Mouse (Mus musculus): ENCODE data around the gene Kng1. TPM values are rescaled to one million over a fixed set of nuclear protein-coding genes. Genes with fewer than 3 reads are reported as not detected.
"Not testable (repeated sequence)": the region's sequence is repeated elsewhere in the genome, so short reads cannot be mapped to it uniquely, and the experiment has no call there.

The Kng1 gene
- polyA plus RNA-seq, 1 experiment from 2014 or later: not detected

DNA sequence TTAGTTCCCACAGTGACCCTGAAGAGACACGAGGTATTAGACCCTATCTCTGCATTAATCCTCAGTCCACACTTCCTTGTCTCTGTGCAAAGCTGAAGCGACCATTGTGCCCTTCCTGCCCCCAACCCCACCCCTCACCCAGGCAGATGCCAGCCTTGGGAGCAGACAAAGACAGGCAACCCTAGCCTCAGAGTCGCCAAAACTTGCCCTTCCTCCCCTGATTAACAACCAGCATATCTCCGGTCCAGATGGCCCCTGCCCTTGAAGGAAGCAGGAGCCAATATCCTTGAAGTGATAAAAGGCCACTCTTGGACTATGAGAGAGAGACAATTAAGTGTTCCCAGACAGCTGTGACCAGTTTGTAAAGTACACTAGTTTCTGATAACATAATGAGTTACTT is 16.8 kb upstream of the Kng1 start:
- Histone ChIP-seq H3K27me3 (no peaks in the 10 kb centered on the region), H3K36me3 (no peaks in the 10 kb centered on the region), H3K4me3 (no peak overlapping the region), H3K4me2 (replicated peaks) (no peak overlapping the region), H3K9ac (no peak overlapping the region), H3K27ac (no peak overlapping the region), H3K4me1 (no peaks in the 10 kb centered on the region), H3K9me3 (no peaks in the 10 kb centered on the region)
- no peak for ATAC-seq (ENCODE audit: insufficient number of reproducible peaks, insufficient read depth, low FRiP score, low TSS enrichment)
- WGBS: 15% methylated on average over 4 of the region's 4 CpGs

DNA sequence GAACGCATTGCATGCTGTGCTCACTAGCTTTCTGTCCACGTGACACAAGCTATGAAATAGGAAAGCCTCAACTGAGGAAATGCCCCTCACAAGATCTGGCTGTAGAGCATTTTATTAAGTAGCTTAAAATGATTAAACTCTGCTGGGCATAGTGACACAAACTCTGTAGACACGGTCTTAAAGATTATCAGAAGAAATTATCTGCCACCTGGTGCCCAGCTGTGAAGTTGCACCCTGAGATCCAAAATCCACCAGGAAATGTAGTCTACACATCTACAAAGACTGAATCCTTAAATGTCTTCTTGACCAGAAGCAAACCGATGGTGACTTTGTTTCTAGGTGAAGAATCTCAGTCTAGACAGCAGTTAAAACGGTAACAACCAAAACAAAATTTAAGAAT is 11.3 kb upstream of the Kng1 start:
- Histone ChIP-seq H3K4me3 (no peak overlapping the region), H3K4me1 (no peaks in the 10 kb centered on the region), H3K27me3 (no peaks in the 10 kb centered on the region), H3K9me3 (no peaks in the 10 kb centered on the region), H3K9ac (no peak overlapping the region), H3K4me2 (replicated peaks) (no peak overlapping the region), H3K36me3 (no peaks in the 10 kb centered on the region), H3K27ac (no peak overlapping the region)
- no peak for ATAC-seq (ENCODE audit: insufficient number of reproducible peaks, insufficient read depth, low FRiP score, low TSS enrichment)
- 63% methylated on average over 5 of the region's 5 CpGs for WGBS

DNA sequence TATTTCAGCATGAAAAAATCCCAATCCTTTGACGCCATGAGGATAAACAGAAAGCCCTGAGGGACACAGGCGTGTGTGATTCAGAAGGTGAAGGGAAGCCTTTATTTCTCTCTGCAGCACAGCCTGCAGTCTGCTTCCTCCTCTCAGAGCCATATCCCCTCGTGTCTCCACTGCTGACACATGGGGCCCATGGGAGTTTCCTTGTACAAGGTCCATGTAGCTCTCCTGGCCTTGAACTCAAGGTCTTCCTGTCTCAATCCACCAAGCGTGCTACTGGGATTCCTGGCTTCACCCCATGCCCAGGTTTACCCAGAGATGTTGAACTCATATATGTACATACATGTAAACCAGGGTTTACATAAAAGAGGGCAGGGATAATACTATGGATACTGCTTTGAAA is 2.0 kb downstream of the Kng1 start:
- not testable (repeated sequence) for H3K4me3 ChIP-seq; H3K9ac ChIP-seq; H3K36me3 ChIP-seq; H3K4me2 ChIP-seq (replicated peaks); ATAC-seq (ENCODE audit: insufficient number of reproducible peaks, insufficient read depth, low FRiP score, low TSS enrichment); H3K9me3 ChIP-seq; H3K27me3 ChIP-seq; H3K4me1 ChIP-seq; H3K27ac ChIP-seq
- WGBS: 53% methylated on average over 4 of the region's 4 CpGs

DNA sequence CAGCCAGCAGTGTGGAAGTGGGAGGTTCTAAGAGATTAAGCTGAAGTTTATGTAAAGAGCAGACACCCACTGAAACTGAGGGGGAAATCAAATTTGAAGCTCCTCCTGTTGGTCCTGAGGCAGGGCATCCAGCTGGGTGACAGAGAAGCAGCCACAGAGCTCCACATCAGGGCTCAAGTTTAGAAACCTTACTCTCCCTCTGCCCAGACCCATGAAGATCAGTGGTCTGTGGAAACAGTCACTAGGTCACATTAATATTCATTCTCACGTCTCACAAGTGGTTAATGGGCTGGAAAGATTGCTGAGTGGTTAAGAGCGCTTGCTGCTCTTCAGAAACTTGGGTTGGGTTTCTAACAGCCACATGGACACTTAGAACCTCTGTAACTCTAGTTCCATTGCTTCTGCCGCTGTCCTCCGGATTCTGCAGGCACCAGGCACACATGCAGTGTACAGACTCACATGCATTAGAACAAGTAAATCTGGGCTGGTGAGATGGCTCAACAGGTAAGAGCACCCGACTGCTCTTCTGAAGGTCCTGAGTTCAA is 3.2 kb downstream of the Kng1 start:
- H3K27me3 ChIP-seq; H3K27ac ChIP-seq; H3K9me3 ChIP-seq; H3K4me1 ChIP-seq; H3K9ac ChIP-seq; H3K36me3 ChIP-seq; H3K4me2 ChIP-seq (replicated peaks); H3K4me3 ChIP-seq; ATAC-seq (ENCODE audit: insufficient number of reproducible peaks, insufficient read depth, low FRiP score, low TSS enrichment): not testable (repeated sequence)
- 88% methylated on average over 5 of the region's 5 CpGs for WGBS

DNA sequence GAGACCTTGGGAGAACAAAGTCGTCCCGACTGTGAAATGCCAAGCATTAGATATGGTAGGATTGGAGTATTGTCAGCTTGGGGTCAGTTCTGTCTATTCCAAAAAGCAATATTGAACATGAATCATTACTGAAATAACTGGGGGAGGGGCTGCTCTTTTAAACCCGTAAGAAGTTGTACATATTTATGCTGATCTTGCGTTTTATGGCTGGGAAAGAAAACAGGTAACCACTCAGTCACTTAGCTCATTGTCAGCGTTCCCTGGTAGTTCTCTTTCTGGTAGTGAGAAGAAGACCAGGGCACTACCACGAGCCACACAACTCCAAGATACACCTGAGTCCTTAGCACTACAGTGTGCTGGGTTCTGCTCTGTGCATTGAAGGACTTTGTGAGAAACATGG is 19.9 kb downstream of the Kng1 start:
- not testable (repeated sequence) for H3K4me1 ChIP-seq; H3K27me3 ChIP-seq; H3K27ac ChIP-seq; H3K4me3 ChIP-seq; H3K4me2 ChIP-seq (replicated peaks); ATAC-seq (ENCODE audit: insufficient number of reproducible peaks, insufficient read depth, low FRiP score, low TSS enrichment); H3K36me3 ChIP-seq; H3K9ac ChIP-seq; H3K9me3 ChIP-seq
- 80% methylated on average over 6 of the region's 6 CpGs for WGBS

DNA sequence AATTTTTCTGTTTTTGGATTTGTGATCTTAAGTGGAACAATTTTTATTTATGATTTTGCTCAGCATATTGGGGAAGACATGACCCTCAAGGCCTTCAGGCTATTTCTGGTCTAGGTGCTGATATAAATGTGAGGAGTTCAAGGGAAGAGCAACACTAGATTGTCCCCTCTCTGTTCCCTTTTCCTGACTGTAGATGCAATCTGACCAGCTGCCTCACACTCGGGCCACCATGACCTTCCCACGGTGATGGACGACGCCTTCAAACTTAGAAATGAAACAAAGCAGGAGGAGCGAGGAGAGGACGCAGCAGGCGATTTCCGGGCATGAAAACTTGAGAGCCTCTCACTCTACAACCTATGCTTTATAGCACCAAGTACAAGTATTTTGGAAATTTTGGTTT is 29.5 kb downstream of the Kng1 start:
- not testable (repeated sequence) for H3K4me2 ChIP-seq (replicated peaks); ATAC-seq (ENCODE audit: insufficient number of reproducible peaks, insufficient read depth, low FRiP score, low TSS enrichment); H3K9ac ChIP-seq; H3K36me3 ChIP-seq; H3K9me3 ChIP-seq; H3K27me3 ChIP-seq; H3K4me1 ChIP-seq; H3K4me3 ChIP-seq; H3K27ac ChIP-seq
- 82% methylated on average over 8 of the region's 8 CpGs for WGBS

DNA sequence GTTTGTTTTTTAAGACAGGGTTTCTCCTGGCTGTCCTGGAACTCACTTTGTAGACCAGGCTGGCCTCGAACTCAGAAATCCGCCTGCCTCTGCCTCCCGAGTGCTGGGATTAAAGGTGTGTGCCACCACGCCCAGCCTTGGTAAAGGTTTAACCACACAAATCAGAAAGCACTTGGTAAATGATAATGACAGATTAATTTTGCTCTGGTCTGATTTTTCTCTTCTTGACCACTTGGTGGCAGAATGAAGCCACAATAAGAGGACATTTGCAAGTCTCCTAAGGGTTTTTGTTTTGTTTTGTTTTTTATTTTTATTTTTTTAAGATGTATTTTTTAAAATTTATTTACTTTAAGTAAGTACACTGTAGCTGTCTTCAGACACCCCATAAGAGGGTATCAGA is 30.0 kb downstream of the Kng1 start:
- H3K9me3 ChIP-seq; H3K9ac ChIP-seq; H3K4me2 ChIP-seq (replicated peaks); H3K27me3 ChIP-seq; ATAC-seq (ENCODE audit: insufficient number of reproducible peaks, insufficient read depth, low FRiP score, low TSS enrichment); H3K4me3 ChIP-seq; H3K4me1 ChIP-seq; H3K36me3 ChIP-seq; H3K27ac ChIP-seq: not testable (repeated sequence)
- 56% methylated on average over 4 of the region's 4 CpGs for WGBS

DNA sequence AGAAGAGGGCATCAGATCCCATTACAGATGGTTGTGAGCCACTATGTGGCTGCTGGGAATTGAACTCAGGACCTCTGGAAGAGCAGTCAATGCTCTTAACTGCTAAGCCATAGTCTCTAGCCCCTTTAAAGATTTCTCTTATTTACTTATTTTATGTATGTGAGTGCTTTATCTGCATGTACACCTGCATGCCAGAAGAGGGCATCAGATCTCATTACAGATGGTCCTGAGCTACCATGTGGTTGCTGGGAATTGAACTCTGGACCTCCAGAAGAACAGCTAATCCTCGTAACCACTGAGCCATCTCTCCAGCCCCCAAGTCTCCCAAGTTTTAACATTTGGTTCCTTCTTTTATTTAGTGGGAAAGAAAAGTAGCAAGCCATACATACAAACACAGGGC is 30.8 kb downstream of the Kng1 start:
- not testable (repeated sequence) for H3K9ac ChIP-seq; H3K4me2 ChIP-seq (replicated peaks); H3K4me3 ChIP-seq; ATAC-seq (ENCODE audit: insufficient number of reproducible peaks, insufficient read depth, low FRiP score, low TSS enrichment); H3K4me1 ChIP-seq; H3K9me3 ChIP-seq; H3K36me3 ChIP-seq; H3K27ac ChIP-seq; H3K27me3 ChIP-seq
- 91% methylated on average over 1 of the region's 1 CpGs for WGBS

DNA sequence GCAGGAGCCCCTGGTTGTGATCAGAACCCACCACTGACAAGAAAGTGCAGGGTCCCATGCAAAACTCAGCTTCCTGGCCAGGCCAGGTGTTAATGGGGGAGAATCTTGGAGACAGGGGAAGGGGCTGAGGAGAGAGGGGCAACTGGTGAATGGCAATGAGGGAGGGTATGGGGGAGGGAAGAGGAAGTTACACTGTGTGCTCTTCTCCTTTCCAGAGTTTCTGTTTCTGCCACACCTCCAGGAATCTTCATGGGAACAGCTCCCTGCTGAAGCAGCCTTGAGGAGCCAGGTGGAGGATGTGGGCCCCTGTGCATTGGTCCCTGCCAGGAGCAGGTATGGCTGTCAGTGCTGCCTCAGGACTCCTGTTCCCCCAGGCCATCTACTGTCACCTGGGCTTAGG is 33.7 kb downstream of the Kng1 start:
- not testable (repeated sequence) for H3K4me2 ChIP-seq (replicated peaks); H3K9me3 ChIP-seq; ATAC-seq (ENCODE audit: insufficient number of reproducible peaks, insufficient read depth, low FRiP score, low TSS enrichment); H3K9ac ChIP-seq; H3K36me3 ChIP-seq; H3K27me3 ChIP-seq; H3K4me3 ChIP-seq; H3K27ac ChIP-seq; H3K4me1 ChIP-seq

DNA sequence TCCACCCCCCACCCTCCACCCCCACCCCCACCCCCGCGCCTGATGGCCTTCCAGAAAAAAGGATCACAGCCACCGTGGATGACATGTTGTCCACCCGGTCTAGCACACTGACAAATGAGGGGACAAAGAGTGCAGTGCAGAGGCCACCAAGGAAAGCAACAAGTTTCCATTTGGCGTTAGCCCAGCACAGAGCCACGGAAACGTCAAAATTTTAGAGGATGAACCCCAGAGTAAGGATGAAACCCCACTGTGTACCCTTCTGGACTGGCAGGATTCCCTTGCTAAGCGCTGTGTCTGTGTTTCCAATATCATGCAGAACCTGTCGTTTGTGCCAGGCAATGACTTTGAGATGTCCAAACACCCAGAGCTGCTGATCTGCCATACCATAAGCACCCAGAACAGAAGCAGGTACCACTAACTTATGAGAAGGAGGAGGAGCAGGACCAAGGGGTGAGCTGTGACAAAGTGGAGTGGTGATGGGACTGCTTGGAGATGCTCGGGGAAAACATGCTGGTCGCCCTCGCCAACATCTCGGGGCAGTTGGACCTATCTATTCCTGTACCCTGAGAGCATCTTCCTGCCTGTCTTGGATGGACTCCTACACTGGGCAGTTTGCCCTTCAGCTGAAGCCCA is 35.8 kb downstream of the Kng1 start:
- no peak overlapping the region for H3K4me3 ChIP-seq
- no peak for ATAC-seq (ENCODE audit: insufficient number of reproducible peaks, insufficient read depth, low FRiP score, low TSS enrichment)
- H3K9ac ChIP-seq: no peak overlapping the region
- H3K27ac ChIP-seq: no peak overlapping the region
- no peak overlapping the region for H3K4me2 ChIP-seq (replicated peaks)
- no peaks in the 10 kb centered on the region for H3K4me1 ChIP-seq
- H3K36me3 ChIP-seq: no peaks in the 10 kb centered on the region
- 78% methylated on average over 13 of the region's 13 CpGs for WGBS
- no peaks in the 10 kb centered on the region for H3K27me3 ChIP-seq
- no peaks in the 10 kb centered on the region for H3K9me3 ChIP-seq

DNA sequence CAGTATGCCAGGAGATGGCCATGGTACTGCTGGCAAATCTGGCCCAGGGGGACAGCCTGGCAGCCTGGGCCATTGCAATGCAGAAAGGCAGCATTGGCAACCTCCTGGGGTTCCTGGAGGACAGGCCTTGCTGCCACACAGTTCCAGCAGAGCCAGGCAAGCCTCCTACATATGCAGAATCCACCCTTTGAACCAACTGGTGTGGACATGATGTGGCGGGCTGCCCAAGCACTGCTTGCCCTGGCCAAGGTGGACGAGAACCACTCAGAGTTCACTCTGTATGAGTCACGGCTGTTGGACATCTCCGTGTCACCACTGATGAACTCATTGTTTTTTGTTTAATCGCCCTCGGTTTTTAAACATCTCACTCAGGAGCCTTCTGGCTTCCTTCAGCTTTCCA is 36.5 kb downstream of the Kng1 start:
- no peaks in the 10 kb centered on the region for H3K9me3 ChIP-seq
- no peaks in the 10 kb centered on the region for H3K27me3 ChIP-seq
- H3K4me1 ChIP-seq: no peaks in the 10 kb centered on the region
- H3K27ac ChIP-seq: no peak overlapping the region
- H3K36me3 ChIP-seq: no peaks in the 10 kb centered on the region
- no peak overlapping the region for H3K4me2 ChIP-seq (replicated peaks)
- no peak for ATAC-seq (ENCODE audit: insufficient number of reproducible peaks, insufficient read depth, low FRiP score, low TSS enrichment)
- WGBS: 92% methylated on average over 6 of the region's 6 CpGs
- no peak overlapping the region for H3K4me3 ChIP-seq
- H3K9ac ChIP-seq: no peak overlapping the region

DNA sequence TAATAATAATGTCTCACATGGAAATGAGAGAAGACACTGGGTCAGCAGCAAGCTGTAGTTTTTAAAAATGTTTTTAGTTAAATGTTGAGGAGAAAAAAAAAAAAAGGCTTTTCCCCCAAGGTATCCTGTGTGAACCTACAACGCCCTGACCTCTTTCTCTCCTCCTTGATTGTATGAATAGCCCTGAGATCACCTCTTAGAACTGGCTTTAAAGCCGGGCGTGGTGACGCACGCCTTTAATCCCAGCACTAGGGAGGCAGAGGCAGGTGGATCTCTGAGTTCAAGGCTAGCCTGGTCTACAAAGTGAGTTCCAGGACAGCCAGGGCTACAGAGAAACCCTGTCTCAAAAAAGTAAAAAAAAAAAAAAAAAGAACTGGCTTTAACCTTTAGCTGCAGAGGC is 37.9 kb downstream of the Kng1 start:
- not testable (repeated sequence) for H3K9ac ChIP-seq
- WGBS: 94% methylated on average over 5 of the region's 5 CpGs

DNA sequence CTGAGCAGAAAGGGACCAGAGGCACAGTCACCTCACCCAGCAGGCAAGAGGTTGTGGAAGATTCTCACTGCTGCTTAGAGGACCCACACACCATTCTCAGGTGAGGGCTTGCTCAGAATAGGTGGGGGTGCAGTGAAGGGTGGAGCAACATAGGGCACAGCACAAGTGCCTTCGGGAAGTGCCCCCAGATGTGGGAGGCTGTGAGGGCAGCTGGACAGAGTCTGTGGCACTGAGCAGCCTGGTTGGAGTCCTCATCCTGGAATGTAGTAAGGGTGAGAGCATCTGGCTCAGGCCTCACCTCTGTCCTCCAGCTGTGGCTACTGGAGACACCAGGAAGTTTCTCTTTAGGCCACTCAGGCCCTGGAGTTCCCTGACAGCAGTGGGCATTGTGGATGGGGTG is 39.2 kb downstream of the Kng1 start:
- ATAC-seq (ENCODE audit: insufficient number of reproducible peaks, insufficient read depth, low FRiP score, low TSS enrichment); H3K36me3 ChIP-seq; H3K4me1 ChIP-seq; H3K4me2 ChIP-seq (replicated peaks); H3K9ac ChIP-seq; H3K4me3 ChIP-seq; H3K27ac ChIP-seq; H3K27me3 ChIP-seq; H3K9me3 ChIP-seq: not testable (repeated sequence)
- 68% methylated on average over 1 of the region's 1 CpGs for WGBS

More for the DNA sequence above, 37.9 kb downstream of the Kng1 start:
- not testable (repeated sequence) for H3K4me2 ChIP-seq (replicated peaks); H3K4me3 ChIP-seq; H3K36me3 ChIP-seq; H3K4me1 ChIP-seq; ATAC-seq (ENCODE audit: insufficient number of reproducible peaks, insufficient read depth, low FRiP score, low TSS enrichment); H3K27me3 ChIP-seq; H3K9me3 ChIP-seq; H3K27ac ChIP-seq
